Mouse (Mus musculus): ENCODE measurements at regions not wholly inside any gene's neighbourhood (a gene's known extent, or its start where the extent isn't known, plus 50 kb on each side); places are given as distances from the start of the nearest gene placed in this dataset.

DNA sequence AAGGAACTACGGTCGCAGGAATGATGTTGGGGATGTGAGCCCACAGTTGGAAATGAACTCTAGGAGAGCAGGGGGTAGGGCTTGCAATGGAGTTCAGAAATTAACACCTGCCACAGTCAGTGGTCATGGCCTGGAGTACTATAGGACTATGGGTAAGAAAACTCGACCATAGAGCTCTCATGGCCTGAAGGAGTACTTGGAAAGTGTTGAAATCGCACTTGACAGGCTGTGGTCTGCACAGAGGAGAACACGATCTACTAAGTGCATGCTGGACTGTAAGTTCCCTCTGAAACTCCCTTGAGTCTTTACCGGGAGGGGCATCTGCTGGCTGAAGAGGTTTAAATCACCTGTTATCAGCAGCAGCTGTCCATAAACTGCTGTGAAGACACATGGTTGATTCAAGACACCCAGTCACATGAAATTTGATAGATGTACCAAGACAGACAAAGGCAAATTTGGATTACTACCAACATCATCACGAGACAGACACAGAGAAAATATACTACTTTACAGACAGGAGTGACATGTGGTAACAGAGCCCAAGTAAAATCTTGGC is 430.6 kb downstream of the Irx1 start:
- TF ChIP-seq CTCF (IDR thresholded peaks at IDR 0.05; ENCODE audit: borderline replicate concordance, extremely low read depth, insufficient read depth, insufficient read length) (no peak), POLR2A (IDR thresholded peaks at IDR 0.05; ENCODE audit: borderline replicate concordance, extremely low read depth, insufficient read depth, insufficient read length, poor library complexity, severe bottlenecking) (no peak)
